In the genomic region with DNA sequence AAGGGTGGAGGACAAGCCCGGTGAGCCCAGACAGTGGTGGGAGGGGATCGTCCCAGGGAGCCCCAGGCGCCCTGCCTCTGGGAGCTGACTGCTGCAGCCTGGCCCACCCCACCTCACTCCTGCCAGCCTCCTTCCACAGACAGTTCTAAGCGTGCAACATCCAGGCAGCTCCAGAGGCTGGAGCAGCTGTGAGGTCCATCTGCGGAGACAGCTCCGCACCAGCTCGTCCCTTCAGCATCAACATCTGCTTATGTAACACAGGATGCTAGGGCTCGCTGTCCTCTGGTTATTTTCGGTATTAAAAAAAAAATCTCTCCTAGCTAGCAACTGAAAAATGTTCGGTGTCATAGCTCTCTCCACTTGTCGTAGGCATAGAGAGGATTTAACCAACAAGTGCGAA, we compare ENCODE assay signal across 8 mouse cellular contexts. TPM values are rescaled to one million over a fixed set of nuclear protein-coding genes. Genes with fewer than 3 reads are reported as not detected.
DNase-seq lines count a peak whose midpoint lies in the region; ATAC-seq and TF ChIP-seq lines count a peak whose summit lies in the region.

No protein-coding gene starts in this region.

- WGBS in intestine, embryonic 16.5 days: 16% methylated on average over 12 of the region's 12 CpGs
- WGBS in limb, embryonic 15.5 days: 20% methylated on average over 12 of the region's 12 CpGs

- peak; percentile 15 to 30 for DNase-seq in layer of hippocampus, adult 18-20 months (ENCODE audit: low spot score in 2 of 2)
- DNase-seq in layer of hippocampus, postnatal 14 days (ENCODE audit: low spot score in 2 of 2): no peak
- DNase-seq in heart, adult 11 months: peak; percentile 97
- peak; percentile 47 to 65 for DNase-seq in right cerebral cortex, adult 2 months (ENCODE audit: low spot score in 2 of 2)
- no peak for DNase-seq in T-cell, adult 2 months (ENCODE audit: low spot score)

- peak; percentile 70 for TF ChIP-seq POLR2A in cortical plate, adult 2 months (IDR thresholded peaks at IDR 0.05; ENCODE audit: extremely low read depth, insufficient read depth, low read length)

- H3K27me3 ChIP-seq in intestine, embryonic 16.5 days (replicated peaks; ENCODE audit: control insufficient read depth, insufficient read depth, low read length): no peaks in the 10 kb centered on the region
- H3K27me3 ChIP-seq in limb, embryonic 15.5 days: 0 out of 2 replicates have a peak, but pooled peaks cover 8% of the 10 kb centered on the region

- peak overlapping the region; percentile 26 for H3K27ac ChIP-seq in cortical plate, adult 2 months (ENCODE audit: insufficient read depth, low read length)
- H3K27ac ChIP-seq in intestine, embryonic 16.5 days (ENCODE audit: low read length): no peak overlapping the region
- no peak overlapping the region for H3K27ac ChIP-seq in limb, embryonic 15.5 days

- H3K9me3 ChIP-seq in intestine, embryonic 16.5 days (ENCODE audit: control insufficient read depth, low read length): no peaks in the 10 kb centered on the region
- no peaks in the 10 kb centered on the region for H3K9me3 ChIP-seq in limb, embryonic 15.5 days

- H3K4me3 ChIP-seq in cortical plate, adult 2 months (ENCODE audit: insufficient read depth, low read length): peak overlapping the region; percentile 49
- peak overlapping the region; percentile 38 for H3K4me3 ChIP-seq in intestine, embryonic 16.5 days (ENCODE audit: low read length)
- H3K4me3 ChIP-seq in limb, embryonic 15.5 days: peak overlapping the region; percentile 44

- ATAC-seq in intestine, embryonic 16.5 days: peak; percentile 55; the same call in 1 of the 2 replicates
- ATAC-seq in limb, embryonic 15.5 days (ENCODE audit: insufficient number of reproducible peaks, low FRiP score, low TSS enrichment, low read depth): 0 out of 2 replicates have a peak, but pooled peaks have one; percentile 40

- peaks cover 2% of the 10 kb centered on the region; the same call in 1 of the 2 replicates for H3K4me1 ChIP-seq in cortical plate, adult 2 months (ENCODE audit: control insufficient read depth, insufficient read depth, low read length)
- H3K4me1 ChIP-seq in intestine, embryonic 16.5 days (ENCODE audit: control insufficient read depth, insufficient read depth, low read length): peaks cover 6% of the 10 kb centered on the region
- peaks cover 27% of the 10 kb centered on the region for H3K4me1 ChIP-seq in limb, embryonic 15.5 days

- no peaks in the 10 kb centered on the region for H3K36me3 ChIP-seq in intestine, embryonic 16.5 days (ENCODE audit: control insufficient read depth, insufficient read depth, low read length)
- no peaks in the 10 kb centered on the region for H3K36me3 ChIP-seq in limb, embryonic 15.5 days

- H3K4me2 ChIP-seq in intestine, embryonic 16.5 days (ENCODE audit: low read depth, low read length): peak overlapping the region; percentile 71
- H3K4me2 ChIP-seq in limb, embryonic 15.5 days: peak overlapping the region; percentile 76

- no peak for TF ChIP-seq CTCF in cortical plate, adult 2 months (IDR thresholded peaks at IDR 0.05; ENCODE audit: extremely low read depth, insufficient read depth, low read length)

- peak overlapping the region; percentile 56 for H3K9ac ChIP-seq in intestine, embryonic 16.5 days (ENCODE audit: low read depth, low read length)
- H3K9ac ChIP-seq in limb, embryonic 15.5 days: peak overlapping the region; percentile 36; the same call in 1 of the 2 replicates

RNA-seq across cellular contexts. Expression of a gene that starts 0.7 kb away (rescaled TPM):
- total RNA-seq in layer of hippocampus, adult 18-20 months (2021): 1 to 10 TPM in 1 of 2 experiments, under 1 TPM in 1; 0.53 to 1.3 TPM
- 1 to 10 TPM; 1.2 to 8.3 TPM for total RNA-seq in layer of hippocampus, postnatal 14 days (2021)
- 1.3 and 1.4 TPM in 2 replicates for polyA plus RNA-seq in cortical plate, adult 2 months (2012; rRNA removed)
- 3.4 and 4.1 TPM in 2 replicates for polyA plus RNA-seq in intestine, embryonic 16.5 days (2015; fragmentation: Nextera tagmentation; extraction: Ambion mirVana)
- 45.7 and 45.8 TPM in 2 replicates for polyA plus RNA-seq in limb, embryonic 15.5 days (2015; fragmentation: Nextera tagmentation; extraction: Ambion mirVana)

Comparison
In these comparisons a context has a peak if more than half of its experiments do, and no peak if none do; other contexts are left out.
1. DNase-seq: peak in layer of hippocampus, adult 18-20 months (2 of 2), heart, adult 11 months (single experiment) and right cerebral cortex, adult 2 months (2 of 2); none in layer of hippocampus, postnatal 14 days (0 of 2) and T-cell, adult 2 months (single experiment).
2. Peak in every context shown above with its lines, with median percentiles within 50 percentile points of each other: H3K4me3 ChIP-seq.